Mouse (Mus musculus) lung, postnatal 0 days (tissue): ENCODE data around the gene Lfng. TPM values are rescaled to one million over a fixed set of nuclear protein-coding genes. Genes with fewer than 3 reads are reported as not detected.
A peak's percentile ranks its signal among the peaks of the same experiment; 100 is the strongest.

Source experiments
- ATAC-seq: fragments of 200-750 bp; cut with Nextera tagmentation; 2 replicates; pipeline ENCODE4 v1.8.0; 2017; ENCODE audit warnings: moderate library complexity
- DNase-seq: peaks from one replicate; pipeline ENCODE4 v3.0.0-alpha.2; 2016; ENCODE audit warnings: low spot score
- H3K27ac ChIP-seq: fragments of 300-500 bp; sonication (generic); 2 replicates; pipeline ENCODE4 v1.5.1; 2014; ENCODE audit warnings: antibody characterized with exemption, mild to moderate bottlenecking, low read length, mixed read lengths
- H3K27me3 ChIP-seq: fragments of 300-500 bp; sonication (generic); replicated peaks from 2 replicates; pipeline ENCODE4 v1.6.1; 2014; ENCODE audit warnings: low read length, mixed read lengths; ENCODE audit not compliant: insufficient read depth
- H3K36me3 ChIP-seq: fragments of 300-500 bp; sonication (generic); 2 replicates; pipeline ENCODE4 v1.6.1; 2014; ENCODE audit warnings: low read length, mixed read lengths; ENCODE audit not compliant: insufficient read depth
- H3K4me1 ChIP-seq: fragments of 300-500 bp; sonication (generic); 2 replicates; pipeline ENCODE4 v1.6.1; 2014; ENCODE audit warnings: antibody characterized with exemption, low read depth, low read length, mixed read lengths; ENCODE audit not compliant: insufficient read depth
- H3K4me2 ChIP-seq: fragments of 300-500 bp; sonication (generic); replicated peaks from 2 replicates; pipeline ENCODE4 v1.6.1; 2014; ENCODE audit warnings: low read depth, mild to moderate bottlenecking, low read length, moderate library complexity, mixed read lengths
- H3K4me3 ChIP-seq: fragments of 300-500 bp; sonication (generic); 2 replicates; pipeline ENCODE4 v1.5.1; 2014; ENCODE audit warnings: low read depth, low read length
- H3K9ac ChIP-seq: fragments of 300-500 bp; sonication (generic); replicated peaks from 2 replicates; pipeline ENCODE4 v1.6.1; 2014; ENCODE audit warnings: low read depth, mild to moderate bottlenecking
- H3K9me3 ChIP-seq: fragments of 300-500 bp; sonication (generic); 2 replicates; pipeline ENCODE4 v1.6.1; 2016; ENCODE audit warnings: low read length, mixed read lengths
- CTCF ChIP-seq: IDR thresholded peaks from 2 replicates; pipeline ENCODE4 v1.5.1; 2016; ENCODE audit warnings: antibody characterized with exemption, mild to moderate bottlenecking
- EP300 ChIP-seq: IDR thresholded peaks from 2 replicates; pipeline ENCODE4 v1.6.1; 2016; ENCODE audit warnings: antibody characterized with exemption, mild to moderate bottlenecking, control low read depth
- WGBS: fragments of 180-500 bp; shearing (Covaris S2); extraction: QIAGEN DNeasy Blood & Tissue Kit; methylation state at CpG from one replicate; pipeline ENCODE4 v1.1.7; 2014; 5-methylcytosine and 5-hydroxymethylcytosine counted together
- polyA plus RNA-seq: library from polyadenylated mRNA; unstranded; fragments of >200 nt; fragmentation: Nextera tagmentation; extraction: Ambion mirVana; gene quantifications from 2 replicates; pipeline ENCODE4 v1.2.1, GENCODE M21; 2015

Gene Lfng
- polyA plus RNA-seq, 1 experiment from 2014 or later = 23.1 TPM

DNA sequence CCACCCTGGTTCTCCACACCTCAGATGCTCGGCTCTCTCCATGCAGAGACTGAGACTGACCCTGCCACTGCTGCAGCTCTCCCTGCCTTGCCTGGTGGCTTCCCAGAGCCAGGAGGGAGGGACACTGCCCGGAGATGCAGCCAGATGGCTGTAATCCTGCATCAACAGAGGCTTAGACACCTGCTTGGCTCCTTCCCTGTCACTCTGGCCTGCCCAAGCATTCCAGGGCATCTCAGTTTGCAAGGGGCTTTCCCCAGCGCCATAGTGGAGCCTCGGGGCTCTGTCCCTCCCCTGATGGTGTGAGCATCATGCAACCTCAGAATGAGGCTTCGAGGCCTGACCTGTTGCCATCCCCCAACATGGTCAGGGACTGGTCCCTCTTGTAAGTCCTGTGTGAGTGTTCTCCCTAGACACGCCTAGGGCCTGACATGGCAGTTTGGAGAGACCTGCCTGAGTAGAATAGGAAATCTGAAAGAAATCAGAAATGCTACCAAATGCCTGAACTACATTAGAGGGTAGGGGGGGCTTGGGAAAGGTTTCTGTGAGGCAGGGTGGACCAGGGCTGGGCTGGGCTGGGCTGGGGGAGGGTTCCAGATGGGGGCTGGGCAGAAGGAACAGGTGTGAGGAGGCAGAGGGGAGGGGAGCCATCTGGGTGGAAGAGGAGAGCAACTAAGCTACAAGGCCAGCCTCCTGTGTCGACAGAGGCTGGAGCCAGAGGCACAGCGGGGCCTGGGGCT, 24.0 kb upstream of the Lfng start:
- TF ChIP-seq EP300 (no peak), CTCF (no peak)
- H3K4me1 ChIP-seq = no peaks in the 10 kb centered on the region
- 47% methylated on average over 8 of the region's 8 CpGs for WGBS
- H3K27ac ChIP-seq = no peak overlapping the region
- no peak for ATAC-seq
- H3K9me3 ChIP-seq = no peaks in the 10 kb centered on the region
- no peak overlapping the region for H3K9ac ChIP-seq
- H3K36me3 ChIP-seq = no peaks in the 10 kb centered on the region
- H3K4me3 ChIP-seq = no peak overlapping the region
- H3K4me2 ChIP-seq = no peak overlapping the region
- no peaks in the 10 kb centered on the region for H3K27me3 ChIP-seq
- no peak for DNase-seq

DNA sequence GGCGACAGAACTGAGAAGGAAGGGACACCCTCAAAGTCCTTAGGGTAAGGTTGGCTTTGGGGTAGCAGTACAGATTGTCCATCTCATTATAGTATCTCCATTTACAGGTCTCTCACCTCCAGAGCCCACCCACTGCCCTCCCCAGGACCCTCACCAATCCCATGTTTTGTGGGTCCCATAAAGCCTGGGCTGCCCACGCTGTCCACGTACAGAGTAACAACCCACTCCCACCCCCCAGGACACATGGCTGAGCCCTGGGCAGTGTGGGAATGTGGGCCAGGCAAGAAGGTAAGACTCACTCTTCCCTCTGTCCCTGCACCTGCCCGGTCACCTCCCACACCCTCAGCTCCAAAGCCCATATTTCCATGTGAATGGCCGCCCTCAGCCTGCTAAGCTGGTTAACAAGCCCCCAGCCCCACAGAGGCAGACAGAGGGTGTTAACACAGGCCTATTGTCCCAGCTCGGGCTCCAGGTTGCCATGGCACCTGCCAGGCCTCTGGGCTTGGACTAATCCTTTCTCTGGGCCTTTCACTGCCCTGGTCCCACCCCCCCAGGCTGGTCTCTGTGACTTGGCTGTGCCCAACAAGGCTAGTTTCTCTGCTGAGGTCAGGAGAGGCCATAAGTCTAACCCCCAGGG, 23.3 kb upstream of the Lfng start:
- 57% methylated on average over 5 of the region's 6 CpGs for WGBS
- DNase-seq = no peak
- no peak overlapping the region for H3K27ac ChIP-seq
- no peaks in the 10 kb centered on the region for H3K36me3 ChIP-seq
- no peak overlapping the region for H3K4me2 ChIP-seq
- no peaks in the 10 kb centered on the region for H3K4me1 ChIP-seq
- ATAC-seq = no peak
- no peak overlapping the region for H3K4me3 ChIP-seq
- no peaks in the 10 kb centered on the region for H3K9me3 ChIP-seq
- TF ChIP-seq EP300 (no peak), CTCF (no peak)
- H3K9ac ChIP-seq = no peak overlapping the region
- H3K27me3 ChIP-seq = no peaks in the 10 kb centered on the region

DNA sequence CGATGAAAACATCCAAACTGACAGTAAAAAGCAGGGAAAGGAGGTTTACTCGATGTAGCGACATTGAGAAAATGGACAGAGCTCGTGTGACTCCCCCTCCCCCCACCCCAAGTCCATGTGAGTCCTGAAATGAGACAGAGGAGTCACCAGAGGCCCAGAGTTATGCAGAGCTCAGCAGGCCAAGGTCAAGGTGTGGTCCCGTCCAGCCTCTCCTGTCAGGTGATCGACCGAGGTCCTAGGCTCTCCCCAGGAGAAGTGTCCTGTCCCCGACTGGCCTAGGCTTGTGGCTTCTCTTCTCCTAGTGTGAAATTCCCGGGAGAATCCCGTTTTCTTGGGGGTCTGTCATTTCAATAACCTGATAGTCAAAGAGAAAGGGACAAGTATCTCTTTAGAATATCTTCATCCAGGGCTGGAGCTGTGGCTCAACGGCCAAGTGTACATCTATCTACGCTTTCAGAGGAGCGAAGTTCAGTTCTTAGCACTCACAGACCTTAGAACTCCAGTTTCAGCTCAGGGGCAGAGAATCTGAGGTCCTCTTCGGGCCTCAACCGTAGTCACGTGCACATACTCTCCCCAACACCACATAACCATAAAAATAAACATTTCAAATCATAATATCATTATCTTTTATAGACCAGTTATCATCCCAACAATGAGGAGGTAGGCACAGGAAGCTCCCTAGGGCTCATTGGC, 17.9 kb upstream of the Lfng start:
- H3K4me2 ChIP-seq = no peak overlapping the region
- H3K4me1 ChIP-seq = no peaks in the 10 kb centered on the region
- 81% methylated on average over 16 of the region's 16 CpGs for WGBS
- no peaks in the 10 kb centered on the region for H3K36me3 ChIP-seq
- no peak overlapping the region for H3K9ac ChIP-seq
- no peak for DNase-seq
- no peak overlapping the region for H3K27ac ChIP-seq
- H3K4me3 ChIP-seq = no peak overlapping the region
- H3K27me3 ChIP-seq = no peaks in the 10 kb centered on the region
- H3K9me3 ChIP-seq = no peaks in the 10 kb centered on the region
- TF ChIP-seq EP300 (no peak), CTCF (no peak)
- ATAC-seq = no peak

DNA sequence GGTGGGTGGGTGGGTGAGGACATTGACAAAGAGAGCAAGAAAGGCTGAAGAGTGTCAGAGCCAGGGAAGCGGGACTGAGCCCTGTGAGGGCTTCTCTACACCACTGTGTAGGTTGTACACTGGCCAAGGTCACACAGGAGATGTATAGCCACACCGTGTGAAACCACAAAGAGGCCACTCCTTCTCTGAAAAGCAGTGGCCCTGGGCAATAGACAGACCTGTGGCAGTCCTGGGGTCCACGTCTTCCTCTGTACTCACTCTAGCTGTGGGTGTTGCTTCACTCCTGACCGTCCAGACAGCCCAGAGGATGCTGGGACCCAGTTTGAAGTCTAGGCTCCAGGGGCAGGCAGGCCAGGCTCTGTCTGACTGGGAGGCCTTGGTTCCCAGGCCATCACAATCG, 12.3 kb upstream of the Lfng start:
- TF ChIP-seq EP300 (no peak), CTCF (no peak)
- H3K4me1 ChIP-seq = peaks cover 4% of the 10 kb centered on the region
- no peak overlapping the region for H3K4me3 ChIP-seq
- DNase-seq = no peak
- no peak overlapping the region for H3K27ac ChIP-seq
- 79% methylated on average over 5 of the region's 5 CpGs for WGBS
- H3K9me3 ChIP-seq = no peaks in the 10 kb centered on the region
- no peaks in the 10 kb centered on the region for H3K36me3 ChIP-seq
- H3K4me2 ChIP-seq = no peak overlapping the region
- ATAC-seq = no peak
- H3K27me3 ChIP-seq = no peaks in the 10 kb centered on the region
- no peak overlapping the region for H3K9ac ChIP-seq

DNA sequence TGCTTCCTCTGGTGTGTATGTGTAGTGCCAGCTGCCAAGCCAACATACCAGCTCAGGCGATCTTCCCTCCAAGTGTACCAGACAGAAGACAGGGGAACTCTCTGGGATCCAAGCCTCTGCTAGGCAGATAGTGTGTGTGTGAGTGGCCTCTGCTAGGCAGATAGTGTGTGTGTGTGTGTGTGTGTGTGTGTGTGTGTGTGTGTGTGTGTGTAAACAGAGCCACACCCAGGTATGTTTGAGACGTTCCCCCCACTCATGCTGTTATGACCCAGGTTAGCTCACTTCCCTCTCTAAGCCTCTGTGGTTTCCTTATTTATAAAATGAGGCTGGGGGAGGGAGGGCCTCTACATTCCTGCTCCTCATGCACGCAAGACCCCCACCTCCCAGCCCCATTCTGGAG, 10.7 kb upstream of the Lfng start:
- Histone ChIP-seq H3K4me3 (no peak overlapping the region), H3K9me3 (no peaks in the 10 kb centered on the region), H3K4me1 (peaks cover 4% of the 10 kb centered on the region), H3K27ac (peak overlapping the region; percentile 59), H3K4me2 (no peak overlapping the region), H3K9ac (no peak overlapping the region), H3K36me3 (no peaks in the 10 kb centered on the region), H3K27me3 (no peaks in the 10 kb centered on the region)
- TF ChIP-seq CTCF = no peak
- ATAC-seq (peak; percentile 67), DNase-seq (peak; percentile 44)
- WGBS = 19% methylated on average over 3 of the region's 3 CpGs

DNA sequence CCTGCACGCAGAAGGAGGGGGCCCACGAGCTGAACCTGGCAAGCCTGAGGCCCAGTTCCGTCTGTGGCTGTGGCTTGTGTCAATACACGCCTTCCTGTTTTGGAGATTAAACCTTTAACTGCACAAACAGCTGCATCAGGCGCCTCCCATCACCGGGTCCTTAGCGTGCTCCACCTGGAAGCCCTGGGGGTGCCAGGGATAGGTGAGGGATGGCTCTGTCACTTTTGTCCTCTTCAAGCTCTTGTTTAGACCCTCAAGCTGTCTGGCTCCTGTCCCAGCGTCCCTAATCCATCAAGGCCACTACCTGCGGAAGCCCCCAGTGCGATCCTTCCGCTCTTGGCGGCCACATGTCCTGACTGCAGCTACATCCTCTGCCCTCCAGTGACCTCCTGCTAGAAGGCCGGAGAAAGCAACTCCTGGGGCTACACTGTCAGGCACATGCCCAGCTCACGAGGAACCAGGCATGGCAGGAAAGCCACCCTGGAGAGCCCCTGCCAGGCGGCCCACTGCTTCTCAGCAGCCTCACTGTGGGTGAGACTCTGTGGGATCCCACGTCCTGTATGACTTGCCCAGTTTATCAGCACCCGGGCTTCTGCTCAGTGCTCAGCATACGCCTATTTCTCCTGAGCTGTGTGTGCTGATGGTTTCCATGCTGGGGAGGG, 10.1 kb upstream of the Lfng start:
- Histone ChIP-seq H3K9ac (no peak overlapping the region), H3K9me3 (no peaks in the 10 kb centered on the region), H3K27ac (peak overlapping the region; percentile 59), H3K27me3 (no peaks in the 10 kb centered on the region), H3K4me1 (peaks cover 4% of the 10 kb centered on the region), H3K4me2 (no peak overlapping the region), H3K4me3 (no peak overlapping the region), H3K36me3 (no peaks in the 10 kb centered on the region)
- ATAC-seq = peak; percentile 84
- WGBS = 27% methylated on average over 18 of the region's 18 CpGs
- TF ChIP-seq CTCF (no peak), EP300 (peak; percentile 65)
- DNase-seq = peak; percentile 70
